Mouse (Mus musculus) cerebellum, adult 9-11 months (tissue): ENCODE results near the gene Fignl1.

ENCODE experiments used
- DNase-seq: peaks from one replicate; pipeline ENCODE4 v3.0.0; 2022

Fignl1 gene

GRCm38 (mm10) chr11:11808820-11809403 is at the start of gene Fignl1:
Gene Fignl1 (minus strand): TSS chr11:11808962.
- peak; percentile 94 for DNase-seq

GRCm38 (mm10) chr11:11856959-11857358 is 48.2 kb upstream of the Fignl1 start:
- no peak for DNase-seq

GRCm38 (mm10) chr11:11855685-11856131 is 46.9 kb upstream of the Fignl1 start:
- DNase-seq = no peak

- DNase-seq = no peak
Measured at GRCm38 (mm10) chr11:11855061-11855672, 46.4 kb upstream of the Fignl1 start.

DNA sequence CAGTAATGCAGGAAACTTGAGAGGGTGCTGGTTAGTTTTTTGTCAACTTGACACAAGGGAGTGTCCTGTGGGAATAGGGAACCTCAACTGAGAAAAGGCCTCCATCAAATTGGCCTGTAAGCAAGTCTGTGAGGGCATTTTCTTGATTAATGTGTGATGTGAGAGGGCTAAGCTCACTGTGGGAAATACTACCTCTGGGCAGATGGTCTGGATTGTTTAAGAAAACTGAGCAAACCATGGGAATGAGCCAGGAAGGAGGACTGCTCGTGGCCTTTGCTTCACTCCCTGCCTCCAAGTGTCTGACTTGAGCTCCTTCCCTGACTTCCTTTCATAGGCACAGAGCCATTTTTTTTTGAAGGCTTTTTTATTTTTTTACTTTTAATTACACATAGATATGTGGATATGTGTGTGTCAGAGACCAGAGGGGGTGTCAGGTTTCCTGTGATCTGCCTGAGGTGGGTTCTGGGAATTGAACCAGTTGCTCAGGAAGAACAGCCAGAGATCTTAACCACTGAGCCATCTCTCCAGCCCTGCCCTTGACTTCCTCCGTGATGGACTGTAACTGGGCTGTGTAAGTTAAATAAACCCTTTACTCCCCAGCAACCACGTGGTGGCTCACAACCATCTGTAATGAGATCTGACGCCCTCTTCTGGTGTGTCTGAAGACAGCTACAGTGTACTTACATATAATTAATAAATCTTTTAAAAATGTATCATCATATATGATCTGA is 45.1 kb upstream of the Fignl1 start:
- DNase-seq = no peak

DNA sequence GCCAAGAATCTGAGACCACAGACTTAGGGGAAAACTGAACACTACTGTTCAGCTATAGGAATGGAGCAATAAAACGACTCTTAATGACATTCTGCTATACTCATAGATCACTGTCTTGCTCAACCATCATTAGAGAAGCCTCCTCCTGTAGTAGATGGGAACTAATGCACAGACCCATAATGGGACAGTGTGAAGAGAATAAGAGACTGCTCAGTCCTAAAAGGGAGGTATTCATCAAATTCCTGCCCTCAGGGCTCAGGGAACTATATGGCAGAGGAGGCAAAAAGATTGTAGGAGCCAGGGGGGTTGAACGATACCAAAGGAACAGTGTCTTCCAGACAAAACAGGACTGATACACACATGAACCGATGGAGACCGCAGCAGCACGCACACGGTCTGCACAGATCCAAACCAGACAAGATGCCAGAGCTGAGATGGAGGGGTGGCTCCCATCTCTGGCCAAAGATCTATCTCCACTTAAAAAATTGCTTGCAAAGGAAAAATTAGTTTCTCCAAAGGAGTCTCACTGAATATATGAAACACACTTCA is 43.3 kb upstream of the Fignl1 start:
- no peak for DNase-seq

DNA sequence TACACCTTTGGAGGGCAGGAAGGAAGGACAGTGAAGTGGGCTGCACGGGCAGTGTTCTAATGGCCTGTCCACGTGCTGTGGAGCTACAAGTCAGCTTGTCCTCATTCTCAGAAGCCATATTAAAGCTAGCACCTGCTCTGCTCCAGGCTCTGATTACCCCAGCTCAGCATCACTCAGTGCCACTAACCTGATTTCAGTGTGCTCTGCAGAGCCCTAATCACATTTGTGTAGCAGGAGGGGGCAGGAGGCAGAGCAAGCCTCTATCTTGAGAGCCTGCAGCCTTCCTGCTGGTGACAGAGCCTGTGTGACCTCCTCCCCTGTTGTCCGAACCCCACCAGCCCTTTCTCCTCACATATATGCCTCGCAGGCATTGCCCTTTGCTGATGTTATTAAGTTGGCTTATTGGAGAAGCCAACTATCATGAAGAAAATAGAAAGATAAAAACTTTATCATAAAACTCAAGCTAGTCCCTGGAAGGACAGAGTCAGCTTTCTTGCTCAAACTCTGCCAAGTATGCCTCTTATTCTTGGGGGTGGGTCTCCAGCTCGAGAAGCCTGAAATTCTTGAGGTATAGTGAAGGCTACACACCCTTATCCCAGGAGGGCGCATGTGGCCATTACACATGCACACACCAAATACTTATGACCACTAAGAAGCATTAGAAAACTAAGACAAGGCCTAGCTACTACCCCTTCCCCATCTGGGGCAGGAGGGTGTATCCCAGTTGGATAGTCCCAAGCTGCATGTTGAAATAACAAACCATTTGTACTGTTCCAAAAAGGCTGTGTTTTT is 41.9 kb upstream of the Fignl1 start:
- peak; percentile 32 for DNase-seq

GRCm38 (mm10) chr11:11849513-11850311 is 41.0 kb upstream of the Fignl1 start:
- no peak for DNase-seq

- no peak for DNase-seq
Measured at GRCm38 (mm10) chr11:11848467-11848866, 39.7 kb upstream of the Fignl1 start.

GRCm38 (mm10) chr11:11845044-11845443 is 36.3 kb upstream of the Fignl1 start:
- no peak for DNase-seq

DNA sequence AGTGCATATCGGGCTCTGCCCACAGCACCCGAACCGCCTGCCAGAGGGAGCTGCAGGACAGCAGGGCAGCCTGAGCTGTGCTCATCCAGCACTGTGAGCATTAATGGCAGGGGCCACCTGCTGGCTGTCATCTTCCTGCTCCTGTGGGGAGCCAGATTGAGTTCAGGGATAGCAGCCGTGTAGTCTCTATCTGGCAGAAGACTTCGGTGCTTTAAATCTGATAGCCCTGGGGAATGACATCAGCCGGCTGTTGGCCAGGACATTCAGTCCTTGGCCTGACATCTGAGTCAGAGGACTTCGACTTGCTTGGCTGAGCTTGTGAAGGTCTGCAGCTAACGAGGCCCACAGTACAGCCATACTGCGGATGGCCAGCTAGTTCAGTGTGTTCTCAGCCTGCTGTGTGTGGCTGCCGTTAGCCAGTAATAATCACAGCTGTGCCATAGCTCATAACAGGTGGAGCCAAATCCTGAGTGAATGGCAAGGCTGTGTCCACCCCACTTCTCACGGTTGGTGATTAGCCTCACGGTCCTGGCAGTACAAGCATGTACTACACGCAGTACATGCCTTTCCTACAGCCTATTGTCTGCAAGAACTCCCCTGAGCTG is 35.7 kb upstream of the Fignl1 start:
- peak; percentile 57 for DNase-seq

DNA sequence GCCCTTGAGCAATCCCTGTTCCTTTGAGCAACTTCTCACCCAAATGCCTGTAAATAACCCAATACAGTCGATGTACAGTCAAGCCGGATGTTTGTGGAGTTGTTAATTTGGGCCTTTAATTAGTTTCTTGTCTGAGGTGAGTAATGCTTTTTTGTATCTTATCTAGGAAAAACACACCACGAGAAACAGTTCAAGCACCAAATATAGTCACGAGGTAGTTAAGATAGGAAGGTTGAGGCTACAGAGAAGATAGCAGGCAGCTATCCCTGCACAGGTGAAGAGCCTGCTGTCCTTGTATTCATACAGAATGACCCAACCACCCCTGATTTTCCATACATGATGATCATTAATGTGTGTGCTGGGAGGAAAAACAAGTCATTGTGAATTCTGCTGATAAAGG is 32.8 kb upstream of the Fignl1 start:
- no peak for DNase-seq

GRCm38 (mm10) chr11:11840746-11841145 is 32.0 kb upstream of the Fignl1 start:
- no peak for DNase-seq

DNA sequence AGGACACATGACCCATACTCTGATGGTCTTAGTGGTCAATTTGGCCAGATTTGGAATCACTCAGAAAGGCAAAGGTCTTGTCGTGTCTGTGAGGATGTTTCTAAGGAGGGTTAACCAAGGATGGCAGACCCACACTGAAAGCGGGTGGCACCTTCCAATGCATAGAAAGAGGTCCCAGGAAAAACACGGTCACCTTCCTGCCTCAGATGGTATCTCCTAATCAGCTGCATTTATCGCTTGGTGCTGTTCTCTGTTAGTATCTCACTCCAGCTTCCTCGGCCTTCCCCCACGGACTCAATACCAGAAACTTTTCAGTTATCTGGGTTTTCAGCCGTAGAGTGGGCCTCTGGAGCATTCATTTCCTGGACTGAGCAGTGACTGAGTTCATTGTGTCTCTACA is 31.1 kb upstream of the Fignl1 start:
- DNase-seq = no peak

GRCm38 (mm10) chr11:11837384-11837783 is 28.6 kb upstream of the Fignl1 start:
- no peak for DNase-seq

DNA sequence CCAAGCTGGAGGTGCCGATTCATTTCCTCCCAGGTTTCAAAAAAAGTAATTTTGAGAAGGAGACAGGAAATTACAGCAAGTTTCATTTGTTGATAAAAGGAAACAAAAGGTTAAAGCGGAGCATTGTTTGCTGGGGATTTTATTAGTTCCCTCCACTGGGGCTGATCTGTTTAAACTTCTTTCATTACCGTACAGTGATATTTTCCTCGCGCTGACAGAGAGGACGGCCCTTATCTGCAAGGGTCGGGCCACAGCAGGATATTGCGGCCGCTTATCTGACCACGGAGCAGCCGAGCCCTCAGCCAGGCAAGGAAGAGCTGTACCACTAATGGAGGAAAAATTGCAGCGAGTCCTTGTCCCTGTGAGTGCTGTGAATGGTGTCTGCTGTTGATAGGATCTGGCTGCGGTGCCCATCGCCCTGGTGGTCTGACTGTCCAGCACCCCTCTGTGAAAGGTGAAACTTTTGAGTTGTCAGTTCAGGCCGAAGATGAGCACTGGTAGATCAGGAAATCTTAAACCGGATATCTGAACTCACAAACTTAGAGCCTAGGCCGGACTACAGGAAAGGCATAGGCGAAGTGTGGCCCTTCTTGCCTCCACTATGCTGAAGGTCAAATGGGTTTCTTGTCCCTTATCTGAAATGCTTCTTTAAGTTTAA is 28.1 kb upstream of the Fignl1 start:
- no peak for DNase-seq

GRCm38 (mm10) chr11:11836262-11836661 is 27.5 kb upstream of the Fignl1 start:
- DNase-seq = no peak

DNA sequence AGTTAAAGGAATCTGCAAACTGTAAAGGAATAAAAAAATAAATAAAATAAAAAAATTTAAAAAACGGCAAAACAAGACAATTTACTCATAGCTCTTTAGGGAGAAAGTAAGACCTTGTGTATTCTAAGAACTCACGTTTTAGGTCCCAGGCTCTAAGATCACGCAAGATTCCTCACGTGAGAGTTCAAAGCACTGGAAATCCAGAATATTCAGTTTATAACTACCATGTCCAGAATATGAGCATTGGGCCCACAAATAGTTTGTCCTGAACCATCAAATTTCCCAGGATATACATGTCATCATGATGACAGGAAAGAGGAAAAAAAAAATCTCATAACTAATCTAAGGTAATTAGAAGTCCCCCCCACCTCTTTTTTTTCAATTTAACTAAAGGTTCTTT is 27.0 kb upstream of the Fignl1 start:
- no peak for DNase-seq

- DNase-seq = no peak
Measured at GRCm38 (mm10) chr11:11835361-11835760, 26.6 kb upstream of the Fignl1 start.

GRCm38 (mm10) chr11:11833100-11833499 is 24.3 kb upstream of the Fignl1 start:
- DNase-seq = no peak

GRCm38 (mm10) chr11:11832755-11833084 is 24.0 kb upstream of the Fignl1 start:
- DNase-seq = no peak
